Mouse (Mus musculus): ENCODE data around the gene Tmem128. TPM values are rescaled to one million over a fixed set of nuclear protein-coding genes. Genes with fewer than 3 reads are reported as not detected.

Gene Tmem128
- total RNA-seq, 2 experiments from 2014 or later: 10.3 to 11.0 TPM

DNA sequence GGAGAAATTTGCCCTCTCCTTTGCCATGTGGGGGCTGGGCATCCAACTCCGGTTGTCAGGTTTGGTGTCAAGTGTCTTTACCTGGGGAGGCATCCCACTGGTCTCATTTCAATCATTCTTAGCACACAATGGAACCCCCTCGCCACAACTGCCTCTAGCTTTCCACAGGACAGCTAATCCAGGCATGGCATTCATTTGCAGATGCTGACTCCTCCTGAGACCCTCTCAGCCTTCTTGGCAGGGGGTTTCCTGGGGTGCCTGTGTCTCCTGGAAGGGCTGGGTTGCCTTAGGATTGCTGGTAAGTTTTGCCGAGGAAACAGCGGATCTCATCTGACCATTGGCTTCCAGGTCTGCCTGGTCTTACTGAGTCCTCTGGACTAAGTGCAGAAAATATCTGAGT lies 15.8 kb downstream of the Tmem128 start, which contains the start of gene Otop1:
Gene Otop1, plus strand, starts transcription at position 202 of the 400 bp plus-strand sequence.
- intact Hi-C loops (cut with DNase I; ENCODE audit: low total_unique reads): no loop called here
- DNase-seq: no peak

DNA sequence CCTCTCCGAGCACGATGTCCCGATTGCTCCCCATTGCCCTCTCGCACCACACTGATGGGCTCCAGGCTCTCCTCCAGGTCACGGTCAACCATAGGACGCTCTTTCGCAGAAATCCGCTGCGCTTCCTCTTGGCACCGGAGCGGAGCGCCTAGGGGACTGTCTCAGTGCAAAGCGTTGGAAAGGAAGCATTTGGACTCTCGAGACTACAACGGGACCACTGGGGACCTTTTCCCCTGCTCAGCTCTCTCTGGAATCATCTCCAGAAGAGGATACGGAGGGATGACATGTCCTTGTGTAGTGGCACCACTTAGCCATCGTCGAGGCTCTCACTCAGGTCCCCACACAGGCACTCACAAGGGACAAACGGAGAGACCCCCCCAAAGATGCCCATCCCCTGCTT lies 16.5 kb downstream of the Tmem128 start:
- intact Hi-C loops (cut with DNase I; ENCODE audit: low total_unique reads): no loop called here

DNA sequence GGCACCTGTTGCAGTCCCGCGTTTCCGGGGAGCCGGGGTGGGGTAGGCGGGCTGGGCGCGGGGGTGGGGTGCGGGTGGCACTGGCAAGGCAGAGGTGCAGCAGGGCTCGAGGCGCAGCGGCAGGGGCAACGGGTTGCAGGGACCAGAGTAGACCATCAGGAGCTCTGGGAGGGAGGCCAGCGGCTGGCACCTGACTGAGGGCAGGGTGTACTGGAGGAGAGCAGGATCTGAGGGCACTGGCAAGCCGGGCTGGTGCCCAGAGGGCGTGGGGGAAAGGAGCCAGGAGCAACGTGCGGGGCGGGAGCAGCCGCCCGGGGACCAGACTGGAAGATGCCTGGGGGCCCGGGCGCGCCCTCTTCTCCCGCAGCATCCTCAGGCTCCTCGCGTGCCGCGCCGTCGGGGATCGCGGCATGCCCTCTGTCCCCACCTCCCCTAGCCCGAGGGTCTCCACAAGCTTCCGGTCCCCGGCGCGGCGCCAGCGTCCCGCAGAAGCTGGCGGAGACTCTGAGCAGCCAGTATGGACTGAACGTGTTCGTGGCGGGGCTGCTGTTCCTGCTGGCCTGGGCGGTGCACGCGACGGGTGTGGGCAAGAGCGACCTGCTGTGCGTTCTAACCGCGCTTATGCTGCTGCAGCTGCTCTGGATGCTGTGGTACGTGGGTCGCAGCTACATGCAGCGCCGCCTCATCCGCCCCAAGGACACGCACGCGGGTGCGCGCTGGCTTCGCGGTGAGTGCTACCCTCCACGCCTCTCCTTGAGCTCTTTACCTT lies 17.3 kb downstream of the Tmem128 start:
- intact Hi-C loops (cut with DNase I; ENCODE audit: low total_unique reads): no loop called here
- no peak for DNase-seq

More for the DNA sequence above, 16.5 kb downstream of the Tmem128 start:
- no peak for DNase-seq

DNA sequence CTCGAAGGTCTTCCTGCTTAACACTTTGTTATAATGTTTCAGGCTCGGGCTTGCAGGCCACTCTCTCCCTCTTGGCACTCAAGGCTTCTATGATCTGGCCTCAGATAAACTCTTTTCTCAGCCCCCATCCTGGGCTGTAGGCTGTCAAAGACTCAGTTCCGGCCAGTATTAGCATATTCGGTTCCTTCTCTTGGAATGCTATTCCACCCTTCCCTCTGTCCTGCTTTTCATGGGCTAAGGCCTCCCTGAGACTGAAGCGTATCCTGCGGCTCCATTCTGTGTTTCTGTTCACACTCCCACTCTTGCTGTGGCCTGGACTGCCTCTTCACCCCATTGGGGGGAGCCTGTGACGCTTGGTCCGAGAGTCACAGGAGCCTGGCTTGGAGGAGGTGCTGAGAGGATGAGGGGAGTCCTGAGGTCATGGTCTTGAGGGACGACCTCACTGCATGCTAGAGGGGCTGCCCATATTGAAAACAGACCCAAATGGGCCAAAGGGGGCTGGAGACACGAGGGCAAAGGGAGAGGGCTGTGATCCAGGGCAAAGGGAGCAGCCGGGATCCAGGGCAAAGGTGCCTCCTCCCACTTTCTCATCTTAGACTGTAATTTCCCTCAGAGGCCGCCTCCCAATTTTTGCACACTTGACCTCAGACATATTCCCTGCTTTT lies 18.1 kb downstream of the Tmem128 start:
- DNase-seq: no peak
- intact Hi-C loops (cut with DNase I; ENCODE audit: low total_unique reads): no loop called here

DNA sequence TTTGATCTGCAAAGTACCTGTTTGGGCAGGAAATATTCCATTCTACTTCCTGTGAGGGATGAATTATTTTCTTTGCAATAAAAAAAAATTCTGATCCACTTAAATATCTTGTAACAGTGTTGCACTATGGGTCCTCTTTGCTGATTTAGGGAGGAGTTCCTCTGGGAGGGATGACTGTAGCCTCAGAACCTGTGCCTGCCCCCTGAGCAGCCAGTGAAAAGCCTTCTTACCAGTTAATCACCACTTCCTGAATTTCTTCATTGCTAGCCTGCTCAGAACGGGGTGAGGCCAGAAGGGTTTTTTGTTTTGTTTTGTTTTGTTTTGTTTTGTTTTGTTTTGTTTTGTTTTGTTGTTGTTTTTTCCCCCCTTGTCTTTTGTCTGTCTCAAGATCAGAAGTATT lies 20.1 kb downstream of the Tmem128 start:
- intact Hi-C loops (cut with DNase I; ENCODE audit: low total_unique reads): no loop called here
- no peak for DNase-seq

DNA sequence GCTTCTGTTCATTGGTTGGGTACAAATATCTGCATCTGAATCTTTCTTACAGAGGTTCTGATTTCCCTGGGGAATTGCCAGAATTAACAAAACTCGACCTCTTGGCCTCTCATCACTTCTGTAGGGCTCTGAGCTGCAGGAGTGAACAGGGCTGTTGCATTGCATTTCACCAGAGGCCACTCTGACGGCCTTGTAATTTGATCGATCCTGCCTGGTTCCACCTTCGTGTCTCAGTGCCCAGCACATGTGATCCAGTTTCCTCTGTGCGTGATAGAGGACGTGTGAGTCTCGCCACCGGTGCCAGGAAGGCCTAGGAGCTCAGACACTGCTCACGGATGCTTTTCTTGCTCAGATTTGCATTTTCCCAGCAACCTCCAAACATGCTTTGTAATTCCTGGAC lies 25.7 kb downstream of the Tmem128 start:
- intact Hi-C loops (cut with DNase I; ENCODE audit: low total_unique reads): no loop called here
- no peak for DNase-seq

DNA sequence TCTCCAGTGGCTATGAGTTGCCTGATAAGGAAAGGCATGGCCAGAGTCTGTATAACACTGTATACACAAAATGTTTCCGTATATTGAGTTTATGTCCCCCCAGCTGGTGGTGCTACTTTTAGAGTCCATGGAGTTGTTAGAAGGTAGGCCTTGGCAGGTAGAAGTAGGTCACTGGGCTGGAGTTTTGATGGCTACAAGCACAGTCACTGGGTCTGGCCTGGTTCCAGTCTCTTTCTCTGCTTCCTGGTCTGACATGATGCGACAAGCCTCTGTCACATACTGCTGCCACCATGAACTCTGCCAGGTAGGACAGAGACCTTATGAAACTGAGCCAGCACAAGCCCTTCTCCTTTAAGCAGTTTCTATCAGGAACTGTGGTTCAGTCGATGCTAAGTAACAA lies 28.5 kb downstream of the Tmem128 start:
- no peak for DNase-seq
- intact Hi-C loops (cut with DNase I; ENCODE audit: low total_unique reads): no loop called here

DNA sequence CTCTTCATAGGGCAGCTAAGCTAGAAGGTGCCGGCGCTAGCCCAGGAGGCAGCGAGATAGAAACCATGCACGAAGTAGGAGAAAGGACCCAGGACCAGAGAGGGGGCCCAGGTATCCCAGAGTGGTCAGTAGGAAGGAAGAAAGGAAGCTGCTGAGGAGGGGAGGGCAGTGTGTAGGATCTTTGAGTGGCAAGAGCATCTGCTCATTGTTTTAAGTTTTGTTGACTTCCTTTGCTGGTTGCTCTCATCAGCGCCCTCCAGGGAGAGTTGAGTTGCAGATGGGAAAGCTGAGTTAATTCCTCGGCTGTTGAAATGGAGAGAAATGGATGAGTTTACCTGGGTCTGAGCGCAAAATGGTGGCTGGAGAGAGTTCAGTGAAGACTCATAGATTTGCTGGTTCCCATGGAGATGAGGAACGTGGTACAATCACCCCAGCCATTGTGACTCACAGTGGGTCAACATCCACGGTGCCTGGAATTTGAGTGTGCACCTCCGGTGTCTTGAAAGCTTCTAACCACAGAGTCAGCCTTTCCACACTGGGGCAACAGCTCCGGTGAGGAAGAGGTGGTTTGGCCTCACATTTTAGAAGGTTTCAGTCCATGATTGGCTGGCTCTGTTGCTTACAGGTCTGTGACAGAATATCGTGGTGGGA lies 41.9 kb downstream of the Tmem128 start:
- intact Hi-C loops (cut with DNase I; ENCODE audit: low total_unique reads): no loop called here
- no peak for DNase-seq

DNA sequence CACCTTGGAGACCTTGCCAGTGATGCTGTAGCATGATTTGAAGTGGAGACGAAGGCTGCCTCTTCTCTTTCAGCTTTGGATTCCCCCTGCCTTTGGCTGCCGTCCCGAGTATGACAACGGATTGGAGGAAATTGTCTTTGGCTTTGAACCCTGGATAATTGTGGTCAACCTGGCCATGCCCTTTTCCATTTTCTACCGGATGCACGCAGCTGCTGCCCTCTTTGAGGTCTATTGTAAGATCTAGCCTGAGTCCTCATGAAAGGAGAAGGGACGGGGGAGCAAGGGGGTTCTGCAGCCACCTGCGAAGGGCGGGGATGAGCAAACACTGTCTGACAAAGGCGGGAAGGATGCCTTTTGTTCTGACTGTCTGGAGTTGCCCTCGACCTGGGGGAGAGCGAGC lies 42.7 kb downstream of the Tmem128 start:
- DNase-seq: no peak
- intact Hi-C loops (cut with DNase I; ENCODE audit: low total_unique reads): no loop called here

DNA sequence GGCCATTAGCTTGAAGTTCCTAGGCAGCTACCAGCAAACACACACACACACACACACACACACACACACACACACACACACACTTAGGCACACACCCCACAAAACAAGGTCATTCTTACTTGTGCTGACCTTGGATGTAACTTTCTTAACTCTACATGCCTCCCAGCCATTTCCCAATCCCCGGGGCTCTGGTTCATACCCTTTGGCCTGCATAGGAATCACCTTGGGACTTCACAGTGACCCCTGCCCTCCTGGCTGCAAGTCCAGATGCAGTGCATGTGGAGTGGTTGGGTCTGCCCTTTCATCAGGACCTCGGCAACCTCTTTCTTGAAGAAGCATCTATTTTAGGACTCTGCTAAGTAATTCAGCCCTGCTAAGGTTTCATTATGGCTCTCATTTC lies 45.3 kb downstream of the Tmem128 start:
- no peak for DNase-seq
- intact Hi-C loops (cut with DNase I; ENCODE audit: low total_unique reads): loop anchor here (5.0 kb wide), 2 partner anchors 162 to 327 kb away; no protein-coding TSS in a partner anchor

DNA sequence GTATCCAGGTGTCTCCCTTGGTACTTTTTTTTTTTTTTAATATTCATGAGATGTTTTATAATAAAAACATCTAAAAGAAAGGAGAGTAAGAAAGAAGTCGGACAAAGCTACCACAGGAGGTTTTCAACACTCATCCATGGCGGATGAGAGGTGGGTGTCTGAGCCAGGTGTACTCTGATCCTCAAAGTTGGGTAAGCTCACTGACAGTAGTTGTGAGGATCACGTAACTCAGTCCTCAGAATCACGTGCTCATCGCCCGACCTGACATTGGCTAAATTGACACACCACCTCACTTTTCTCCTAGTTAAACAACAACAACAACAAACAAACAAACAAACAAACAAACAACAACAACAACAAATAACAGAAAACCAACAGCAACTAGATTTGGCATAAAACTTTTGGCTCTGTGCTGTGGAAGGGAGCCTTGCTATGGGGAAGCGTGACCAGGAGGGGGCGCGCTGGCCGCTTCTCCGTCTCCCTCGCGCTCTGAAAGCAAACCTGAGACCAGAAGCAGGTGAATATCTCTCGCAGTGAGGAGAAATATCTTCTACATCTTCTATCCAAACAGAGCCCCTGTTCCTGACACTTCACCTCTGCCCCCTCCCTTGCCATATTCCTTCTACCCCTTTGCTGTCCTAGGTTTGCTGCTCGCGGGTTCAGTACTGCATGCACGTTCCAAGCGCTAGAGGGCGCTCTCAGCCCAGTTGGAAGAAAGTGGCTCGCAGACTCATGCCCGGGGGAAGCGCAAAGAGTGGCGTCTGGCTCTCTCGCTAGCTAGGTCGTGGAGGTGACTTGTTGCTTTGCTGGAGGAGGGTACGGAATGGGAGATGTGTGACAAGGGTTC lies 47.5 kb downstream of the Tmem128 start:
- peak; percentile 85 for DNase-seq
- intact Hi-C loops (cut with DNase I; ENCODE audit: low total_unique reads): loop anchor here (5.0 kb wide), 2 partner anchors 160 to 325 kb away; no protein-coding TSS in a partner anchor

DNA sequence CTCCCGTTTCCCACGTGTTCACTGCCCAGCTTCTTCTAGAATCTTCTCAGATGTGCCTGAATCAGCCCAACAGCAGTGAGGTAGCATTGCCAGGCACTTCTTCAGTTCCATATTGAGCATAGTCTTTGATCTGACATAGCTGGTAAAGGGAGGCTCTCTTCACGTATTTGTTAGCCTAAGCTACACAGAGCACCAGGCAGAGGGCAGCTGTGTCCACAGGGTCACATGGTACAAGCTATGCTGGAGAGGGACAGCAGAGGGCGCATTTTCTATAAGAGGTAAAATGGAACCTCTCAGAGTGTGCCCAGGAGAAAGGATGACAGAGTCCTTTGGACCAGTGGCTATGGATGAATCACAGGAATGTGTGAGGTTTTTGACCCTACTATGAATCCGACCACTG lies 48.9 kb downstream of the Tmem128 start:
- peak; percentile 42 for DNase-seq
- intact Hi-C loops (cut with DNase I; ENCODE audit: low total_unique reads): loop anchor here (5.0 kb wide), 2 partner anchors 158 to 323 kb away; no protein-coding TSS in a partner anchor

DNA sequence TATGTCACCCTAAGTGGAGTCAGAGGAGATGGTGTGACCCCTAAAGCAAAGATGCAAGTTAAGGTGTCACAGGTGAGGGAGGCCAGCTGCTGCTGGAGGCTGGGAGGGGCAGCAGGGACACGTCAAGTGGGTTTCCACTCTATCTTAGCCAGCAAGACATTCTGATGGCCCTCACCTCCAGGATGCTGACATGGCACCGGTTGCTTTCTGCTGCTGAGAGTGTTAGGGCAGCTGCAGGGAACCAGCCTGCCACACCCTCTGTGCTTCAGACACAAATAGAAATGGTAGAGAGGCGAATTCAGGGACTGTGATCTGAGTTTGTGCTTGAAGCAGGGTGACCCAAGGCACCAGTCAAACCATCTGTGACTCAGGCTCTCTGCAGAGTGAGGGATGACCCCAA lies 49.8 kb downstream of the Tmem128 start:
- DNase-seq: no peak
- intact Hi-C loops (cut with DNase I; ENCODE audit: low total_unique reads): loop anchor here (5.0 kb wide), 2 partner anchors 158 to 323 kb away; no protein-coding TSS in a partner anchor

Other genes with a start within 250 kb of the Tmem128 start
- 10 to 100 TPM; 14.7 to 16.2 TPM for gene Stx18, start 221.4 kb upstream of the Tmem128 start, total RNA-seq (2021)
- 1 to 10 TPM; 6.9 to 8.3 TPM for gene Nsg1, start 100.3 kb upstream of the Tmem128 start, total RNA-seq (2021)
- 1 to 10 TPM; 2.6 to 2.8 TPM for gene Zbtb49, start 39.7 kb upstream of the Tmem128 start, total RNA-seq (2021)
- 10 to 100 TPM; 10.2 to 13.9 TPM for gene Lyar, start 39.7 kb upstream of the Tmem128 start, total RNA-seq (2021)
- gene Otop1, start 15.8 kb downstream of the Tmem128 start, total RNA-seq (2021): under 1 TPM; 0.33 to 0.47 TPM
- gene Drd5, start 59.2 kb downstream of the Tmem128 start, total RNA-seq (2021): not detected
- under 1 TPM; 0.86 to 0.96 TPM for gene Slc2a9, start 243.0 kb downstream of the Tmem128 start, total RNA-seq (2021)